ENCODE assay signal across 7 mouse cellular contexts in genomic region chr2:65238964-65239570, GRCm38 (mm10). TPM values are rescaled to one million over a fixed set of nuclear protein-coding genes. Genes with fewer than 3 reads are reported as not detected.
DNase-seq lines count a peak whose midpoint lies in the region; ATAC-seq lines count a peak whose summit lies in the region.

Gene Cobll1 (minus strand): TSS chr2:65239403.

- peak within 1 kb of the TSS; percentile 78 for H3K4me3 ChIP-seq in heart, embryonic 15.5 days
- peak within 1 kb of the TSS; percentile 70 for H3K4me3 ChIP-seq in limb, embryonic 12.5 days (replicated peaks)
- H3K4me3 ChIP-seq in midbrain, embryonic 16.5 days (ENCODE audit: low read depth, low read length), result peak within 1 kb of the TSS; percentile 76

- peaks cover 4% of the 10 kb centered on the region; the same call in 1 of the 2 replicates for H3K4me1 ChIP-seq in heart, embryonic 15.5 days (replicated peaks)
- H3K4me1 ChIP-seq in limb, embryonic 12.5 days (replicated peaks), result peaks cover 12% of the 10 kb centered on the region
- H3K4me1 ChIP-seq in midbrain, embryonic 16.5 days (ENCODE audit: control insufficient read depth, insufficient read depth, low read length), result peaks cover 10% of the 10 kb centered on the region; the same call in 1 of the 2 replicates

- DNase-seq in urinary bladder, adult 2 months (ENCODE audit: low spot score), result no peak
- no peak for DNase-seq in urinary bladder, postnatal 14 days (ENCODE audit: low spot score)
- peak; percentile 9 to 26 for DNase-seq in thymus, postnatal 10 days (ENCODE audit: low spot score in 2 of 2)

- H3K4me2 ChIP-seq in heart, embryonic 15.5 days, result peak within 1 kb of the TSS; percentile 88
- H3K4me2 ChIP-seq in limb, embryonic 12.5 days, result peak within 1 kb of the TSS; percentile 96
- peak within 1 kb of the TSS; percentile 98 for H3K4me2 ChIP-seq in midbrain, embryonic 16.5 days (ENCODE audit: low read length)

- under 1% methylated on average over 37 of the region's 37 CpGs for WGBS in heart, embryonic 15.5 days
- under 1% methylated on average over 37 of the region's 37 CpGs for WGBS in limb, embryonic 12.5 days
- WGBS in midbrain, embryonic 16.5 days, result under 1% methylated on average over 37 of the region's 37 CpGs

- H3K9ac ChIP-seq in heart, embryonic 15.5 days, result peak within 1 kb of the TSS; percentile 82
- peak within 1 kb of the TSS; percentile 73 for H3K9ac ChIP-seq in limb, embryonic 12.5 days (replicated peaks)
- peak within 1 kb of the TSS; percentile 67 for H3K9ac ChIP-seq in midbrain, embryonic 16.5 days (ENCODE audit: low read depth, low read length)

- peak; percentile 53 for ATAC-seq in common myeloid progenitor, adult 5-6 weeks (replicated peaks; ENCODE audit: low read depth, poor library complexity, severe bottlenecking)
- ATAC-seq in heart, embryonic 15.5 days (replicated peaks; ENCODE audit: insufficient number of reproducible peaks, insufficient read depth, low FRiP score, low read depth), result peak; percentile 69
- ATAC-seq in limb, embryonic 12.5 days (ENCODE audit: insufficient number of reproducible peaks, insufficient read depth, low FRiP score, low TSS enrichment, low read depth), result peak; percentile 79
- peak; percentile 81 for ATAC-seq in midbrain, embryonic 16.5 days

- no peaks in the 10 kb centered on the region for H3K36me3 ChIP-seq in heart, embryonic 15.5 days
- H3K36me3 ChIP-seq in limb, embryonic 12.5 days, result no peaks in the 10 kb centered on the region
- no peaks in the 10 kb centered on the region for H3K36me3 ChIP-seq in midbrain, embryonic 16.5 days (ENCODE audit: control insufficient read depth, insufficient read depth, low read length)

- no peaks in the 10 kb centered on the region for H3K9me3 ChIP-seq in heart, embryonic 15.5 days (replicated peaks)
- H3K9me3 ChIP-seq in limb, embryonic 12.5 days, result no peaks in the 10 kb centered on the region
- no peaks in the 10 kb centered on the region for H3K9me3 ChIP-seq in midbrain, embryonic 16.5 days (replicated peaks; ENCODE audit: control insufficient read depth, low read length, poor library complexity, severe bottlenecking)

- H3K27me3 ChIP-seq in heart, embryonic 15.5 days, result no peaks in the 10 kb centered on the region
- H3K27me3 ChIP-seq in limb, embryonic 12.5 days, result peaks cover 44% of the 10 kb centered on the region
- H3K27me3 ChIP-seq in midbrain, embryonic 16.5 days (ENCODE audit: control insufficient read depth, insufficient read depth, low read depth, low read length), result peaks cover 5% of the 10 kb centered on the region

- peak within 1 kb of the TSS; percentile 96 for H3K27ac ChIP-seq in heart, embryonic 15.5 days
- H3K27ac ChIP-seq in limb, embryonic 12.5 days, result peak within 1 kb of the TSS; percentile 64
- H3K27ac ChIP-seq in midbrain, embryonic 16.5 days (ENCODE audit: low read length), result 0 out of 2 replicates have a peak within 1 kb of the TSS, but pooled peaks have one; percentile 38

RNA-seq across cellular contexts. Expression of gene Cobll1, which starts in this region (rescaled TPM):
- 19.0 and 20.9 TPM in 2 replicates for polyA plus RNA-seq in urinary bladder, adult 2 months (2012; rRNA removed)
- 3.9 and 6.9 TPM in 2 replicates for total RNA-seq in common myeloid progenitor, adult 5-6 weeks (2017)
- polyA plus RNA-seq in heart, embryonic 15.5 days (2015; fragmentation: Nextera tagmentation; extraction: Ambion mirVana), result 9.9 and 10.7 TPM in 2 replicates
- polyA plus RNA-seq in limb, embryonic 12.5 days (2016; fragmentation: Nextera tagmentation; extraction: Ambion mirVana), result 1.8 and 2.0 TPM in 2 replicates
- 2.9 and 3.3 TPM in 2 replicates for polyA plus RNA-seq in midbrain, embryonic 16.5 days (2015; fragmentation: Nextera tagmentation; extraction: Ambion mirVana)

Comparison
In these comparisons a context has a peak if more than half of its experiments do, and no peak if none do; other contexts are left out.
1. DNase-seq: peak in thymus, postnatal 10 days (2 of 2); none in urinary bladder, adult 2 months (single experiment) and urinary bladder, postnatal 14 days (single experiment).
2. H3K27ac ChIP-seq: peak in every context shown above with its lines; median percentile 96 in heart, embryonic 15.5 days; 64 in limb, embryonic 12.5 days; 38 in midbrain, embryonic 16.5 days.
3. Peak in every context shown above with its lines, with median percentiles within 50 percentile points of each other: ATAC-seq, H3K4me2 ChIP-seq, H3K4me3 ChIP-seq and H3K9ac ChIP-seq.